Mouse (Mus musculus): ENCODE measurements at regions not wholly inside any gene's neighbourhood (a gene's known extent, or its start where the extent isn't known, plus 50 kb on each side); places are given as distances from the start of the nearest gene placed in this dataset.
A peak's percentile ranks its signal among the peaks of the same experiment; 100 is the strongest.

GRCm38 (mm10) chr3:19747361-19747760 is 118.9 kb upstream of the 1700064H15Rik start:
- no peak for DNase-seq (ENCODE audit: low spot score in 2 of 2)

GRCm38 (mm10) chr3:19751946-19752345 is 123.5 kb upstream of the 1700064H15Rik start:
- DNase-seq (ENCODE audit: low spot score in 2 of 2), result no peak

- DNase-seq (ENCODE audit: low spot score in 2 of 2), result no peak
Measured at GRCm38 (mm10) chr3:19754011-19754410, 125.5 kb upstream of the 1700064H15Rik start.

GRCm38 (mm10) chr3:19754636-19755035 is 126.2 kb upstream of the 1700064H15Rik start:
- no peak for DNase-seq (ENCODE audit: low spot score in 2 of 2)

GRCm38 (mm10) chr3:19755136-19755535 is 126.7 kb upstream of the 1700064H15Rik start:
- no peak for DNase-seq (ENCODE audit: low spot score in 2 of 2)

- no peak for DNase-seq (ENCODE audit: low spot score in 2 of 2)
Measured at GRCm38 (mm10) chr3:19798543-19799106, 158.2 kb upstream of the Cp start.

- DNase-seq (ENCODE audit: low spot score in 2 of 2), result no peak
Measured at GRCm38 (mm10) chr3:19810034-19810433, 146.8 kb upstream of the Cp start.

GRCm38 (mm10) chr3:19824904-19825303 is 131.9 kb upstream of the Cp start:
- DNase-seq (ENCODE audit: low spot score in 2 of 2), result no peak

GRCm38 (mm10) chr3:19828518-19829246 is 128.2 kb upstream of the Cp start:
- DNase-seq (ENCODE audit: low spot score in 2 of 2), result no peak

- DNase-seq (ENCODE audit: low spot score in 2 of 2), result no peak
Measured at GRCm38 (mm10) chr3:19829752-19830151, 127.1 kb upstream of the Cp start.

- no peak for DNase-seq (ENCODE audit: low spot score in 2 of 2)
Measured at GRCm38 (mm10) chr3:19848031-19848735, 108.7 kb upstream of the Cp start.

- DNase-seq (ENCODE audit: low spot score in 2 of 2), result no peak
Measured at GRCm38 (mm10) chr3:19848736-19849269, 108.1 kb upstream of the Cp start.

- DNase-seq (ENCODE audit: low spot score in 2 of 2), result no peak
Measured at GRCm38 (mm10) chr3:19882623-19883022, 74.2 kb upstream of the Cp start.

GRCm38 (mm10) chr3:19888405-19888804 is 68.4 kb upstream of the Cp start:
- DNase-seq (ENCODE audit: low spot score in 2 of 2), result no peak

GRCm38 (mm10) chr3:19894258-19894629 is 62.6 kb upstream of the Cp start:
- no peak for DNase-seq (ENCODE audit: low spot score in 2 of 2)

GRCm38 (mm10) chr3:19894630-19895578 is 62.0 kb upstream of the Cp start:
- DNase-seq (ENCODE audit: low spot score in 2 of 2), result peak; percentile 95 to 96

GRCm38 (mm10) chr3:19895755-19896154 is 61.1 kb upstream of the Cp start:
- DNase-seq (ENCODE audit: low spot score in 2 of 2), result no peak

GRCm38 (mm10) chr3:19897140-19897539 is 59.7 kb upstream of the Cp start:
- no peak for DNase-seq (ENCODE audit: low spot score in 2 of 2)

GRCm38 (mm10) chr3:19902226-19902625 is 54.6 kb upstream of the Cp start:
- DNase-seq (ENCODE audit: low spot score in 2 of 2), result no peak

GRCm38 (mm10) chr3:19904446-19905275 is 52.2 kb upstream of the Cp start:
- DNase-seq (ENCODE audit: low spot score in 2 of 2), result peak; percentile 27 to 57

Data from heart, adult 9 months (tissue).